Mouse (Mus musculus) layer of hippocampus, adult 9-11 months (tissue): ENCODE data around the gene Il17re.

ENCODE experiments used
- DNase-seq: peaks from one replicate; pipeline ENCODE4 v3.0.0; 2022

Il17re gene

DNA sequence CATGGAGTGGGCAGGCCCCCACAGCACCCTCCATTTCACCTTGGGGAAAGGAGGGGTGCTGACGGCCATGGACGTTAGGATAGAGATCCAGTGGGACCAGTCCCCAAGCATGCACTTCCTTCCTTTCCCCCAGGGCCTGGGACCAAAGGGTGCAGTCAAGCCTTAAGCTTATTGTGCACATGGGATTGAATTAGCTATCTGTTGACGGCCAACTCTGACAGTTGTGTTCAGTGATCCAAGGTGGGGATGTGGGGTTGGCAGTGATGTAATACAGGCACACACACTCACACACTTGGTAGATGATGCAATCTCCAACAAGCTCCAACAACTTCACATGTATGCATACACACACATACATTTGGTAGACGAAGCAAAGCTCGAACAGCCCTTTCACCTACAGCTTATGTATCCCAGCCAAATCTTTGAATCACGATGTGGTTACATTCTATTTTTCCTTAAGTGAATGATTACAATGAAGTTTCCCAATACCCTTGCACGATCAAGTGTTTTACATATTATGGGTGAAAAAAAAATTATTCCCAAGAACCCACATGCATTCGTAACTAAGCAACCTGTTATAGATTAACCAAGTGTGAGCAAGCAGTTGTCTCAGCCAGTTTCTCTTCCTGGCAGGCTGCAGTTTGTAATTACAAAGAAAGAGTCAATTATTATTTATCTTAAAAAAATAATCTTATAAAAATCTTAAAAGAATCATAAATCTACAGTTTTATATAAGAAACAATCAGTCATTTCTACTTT is 13.9 kb upstream of the Il17re start:
- no peak for DNase-seq

DNA sequence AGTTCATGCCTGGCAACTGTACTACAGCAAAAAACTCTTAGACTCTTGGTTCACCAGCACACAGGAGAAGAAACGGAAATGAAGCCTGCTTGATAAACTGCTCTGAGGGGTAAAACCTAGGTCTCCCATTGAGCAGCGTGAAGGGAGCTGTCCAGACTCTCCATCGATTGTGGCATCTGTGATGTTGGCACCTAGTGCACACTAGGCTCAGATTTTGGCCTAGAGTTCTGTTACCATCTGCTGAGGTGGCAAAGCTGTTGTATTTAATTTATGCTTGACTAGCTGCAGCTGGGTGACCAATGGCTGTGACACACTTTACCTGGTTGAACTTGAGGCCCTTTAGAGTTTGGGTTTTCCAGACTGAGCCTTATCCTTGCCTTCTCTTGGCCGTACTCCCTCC is 10.6 kb upstream of the Il17re start:
- no peak for DNase-seq

DNA sequence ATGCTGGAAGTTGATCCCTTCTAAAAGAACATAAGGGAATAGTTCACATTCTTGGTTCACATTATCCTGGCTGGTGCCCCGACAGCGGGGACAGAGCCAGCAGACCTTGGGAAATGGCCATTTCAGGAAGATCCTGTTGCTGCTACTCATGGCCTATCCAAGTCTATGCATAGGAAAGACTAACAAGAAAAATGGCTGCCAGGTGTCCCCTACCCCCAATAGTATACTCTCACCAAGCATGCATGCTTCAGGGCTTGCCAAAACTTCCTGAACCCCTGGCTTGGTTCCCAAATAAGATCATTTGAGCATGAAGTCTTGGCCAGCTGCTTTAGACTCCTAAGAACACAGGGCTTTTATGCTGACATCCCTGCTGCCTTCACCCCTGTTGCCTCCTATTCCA is 6.4 kb upstream of the Il17re start:
- DNase-seq, result no peak

DNA sequence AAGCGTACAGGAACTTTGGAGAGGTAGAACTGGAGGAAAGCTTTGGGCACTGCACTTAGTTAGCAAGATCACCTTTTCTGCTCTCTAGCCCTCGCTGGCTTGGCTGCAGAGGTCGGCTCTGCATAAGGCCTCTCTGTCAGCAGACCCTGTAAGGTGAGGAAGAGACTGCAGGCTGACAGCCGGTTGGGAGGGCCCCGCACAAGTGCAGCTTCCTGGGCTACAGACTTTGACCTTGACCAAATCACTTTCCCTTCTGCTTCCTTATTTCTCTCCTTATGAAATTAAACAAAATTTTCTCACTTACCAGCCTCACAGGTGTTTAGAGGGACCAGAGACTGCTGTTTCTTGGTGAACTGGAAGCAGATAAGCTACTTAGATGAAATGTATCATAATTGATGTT is 3.3 kb upstream of the Il17re start:
- DNase-seq, result no peak

DNA sequence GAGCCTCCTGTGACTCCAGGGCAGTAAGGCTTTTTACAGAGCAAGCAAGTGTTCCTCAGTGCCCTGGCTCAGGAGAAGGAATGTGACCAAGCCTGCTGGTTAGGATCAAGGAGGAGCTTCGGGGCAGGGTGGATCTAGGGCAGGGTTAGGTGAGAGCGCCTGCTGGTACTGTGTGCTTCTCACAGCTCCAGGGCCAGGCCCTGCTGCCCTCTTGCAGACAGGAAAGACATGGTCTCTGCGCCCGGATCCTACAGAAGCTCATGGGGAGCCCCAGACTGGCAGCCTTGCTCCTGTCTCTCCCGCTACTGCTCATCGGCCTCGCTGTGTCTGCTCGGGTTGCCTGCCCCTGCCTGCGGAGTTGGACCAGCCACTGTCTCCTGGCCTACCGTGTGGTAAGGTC is 351 bp downstream of the Il17re start:
- DNase-seq, result no peak

DNA sequence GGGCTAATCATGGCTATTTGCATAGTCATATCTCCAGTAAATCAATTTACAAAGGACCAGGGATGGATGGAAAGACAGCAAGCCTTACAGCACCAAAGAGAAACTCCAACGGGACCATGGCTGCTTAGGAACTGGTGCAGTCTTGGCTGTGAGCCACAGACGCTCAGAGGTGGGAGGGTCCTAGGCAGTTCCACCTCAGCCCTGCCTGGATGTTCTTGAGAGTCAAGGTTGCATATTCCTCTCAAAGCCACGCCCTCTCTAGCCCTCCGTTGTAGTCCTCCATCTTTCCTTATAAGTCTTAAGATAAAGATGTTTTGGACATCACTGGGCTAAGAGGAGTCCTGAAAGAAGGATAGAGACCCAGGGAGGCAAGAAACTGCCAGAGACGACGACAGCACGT is 5.8 kb downstream of the Il17re start:
- DNase-seq, result no peak

DNA sequence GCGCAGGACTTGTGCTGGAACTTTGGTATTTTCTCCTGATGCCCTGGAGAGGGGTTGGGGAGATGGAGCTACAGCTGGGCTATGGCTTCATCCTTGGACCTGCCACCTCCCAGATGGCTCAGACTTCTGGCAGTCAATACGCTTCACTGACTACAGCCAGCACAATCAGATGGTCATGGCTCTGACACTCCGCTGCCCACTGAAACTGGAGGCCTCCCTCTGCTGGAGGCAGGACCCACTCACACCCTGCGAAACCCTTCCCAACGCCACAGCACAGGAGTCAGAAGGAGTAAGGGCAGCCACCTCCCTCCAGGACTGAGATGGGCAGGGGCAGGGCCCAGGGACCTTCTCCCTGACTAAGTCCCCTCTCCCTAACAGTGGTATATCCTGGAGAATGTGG is 7.3 kb downstream of the Il17re start:
- no peak for DNase-seq

DNA sequence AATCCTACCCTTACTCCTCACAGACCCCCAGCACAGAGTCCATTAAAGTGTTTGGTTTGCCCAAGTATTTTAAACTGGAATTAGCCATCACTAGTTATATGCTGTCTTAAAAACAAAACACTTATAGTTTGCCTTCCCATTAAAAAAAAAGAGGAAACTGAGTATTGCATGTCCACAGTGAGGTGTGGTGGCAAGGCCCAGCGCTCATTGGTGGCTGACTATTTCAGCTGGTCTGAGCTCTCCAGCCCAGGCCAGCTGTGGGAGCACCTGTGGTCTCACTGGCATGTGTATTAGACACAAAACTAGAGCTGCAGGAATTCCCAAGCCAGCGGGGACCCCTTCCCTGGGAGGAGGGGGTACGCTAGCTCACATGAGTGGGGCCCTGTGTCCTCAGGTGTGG is 10.2 kb downstream of the Il17re start:
- DNase-seq, result no peak

DNA sequence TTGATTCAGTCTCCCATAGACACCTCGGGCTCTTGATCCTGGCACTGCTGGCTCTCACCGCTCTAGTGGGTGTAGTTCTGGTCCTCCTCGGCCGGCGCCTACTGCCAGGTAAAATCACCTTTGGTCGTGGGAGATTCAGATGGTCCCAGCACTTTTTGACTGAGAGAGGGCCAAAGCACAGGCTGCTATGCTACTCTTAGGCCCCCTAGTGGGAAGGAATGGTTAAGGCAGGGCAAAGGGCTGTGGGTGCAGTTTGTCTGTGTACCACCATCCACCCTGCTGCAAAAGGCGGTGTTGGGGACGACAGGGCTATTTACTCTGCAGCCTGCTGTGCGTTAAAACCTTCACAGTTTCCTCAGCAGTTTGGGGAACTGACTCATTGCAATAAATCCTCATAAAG is 10.7 kb downstream of the Il17re start:
- DNase-seq, result peak; percentile 69

DNA sequence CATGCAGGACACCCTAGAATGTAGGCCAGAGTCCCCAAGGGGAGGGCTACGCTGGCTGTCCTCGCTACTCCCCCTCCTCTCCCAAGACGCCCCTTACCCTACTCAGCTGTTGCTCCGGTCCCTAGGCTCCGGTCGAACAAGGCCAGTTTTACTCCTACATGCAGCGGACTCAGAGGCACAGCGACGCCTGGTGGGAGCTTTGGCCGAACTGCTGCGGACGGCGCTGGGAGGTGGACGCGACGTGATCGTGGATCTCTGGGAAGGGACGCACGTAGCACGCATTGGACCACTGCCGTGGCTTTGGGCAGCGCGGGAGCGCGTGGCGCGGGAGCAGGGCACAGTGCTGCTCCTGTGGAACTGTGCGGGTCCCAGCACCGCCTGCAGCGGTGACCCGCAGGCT is 11.1 kb downstream of the Il17re start:
- DNase-seq, result peak; percentile 64

DNA sequence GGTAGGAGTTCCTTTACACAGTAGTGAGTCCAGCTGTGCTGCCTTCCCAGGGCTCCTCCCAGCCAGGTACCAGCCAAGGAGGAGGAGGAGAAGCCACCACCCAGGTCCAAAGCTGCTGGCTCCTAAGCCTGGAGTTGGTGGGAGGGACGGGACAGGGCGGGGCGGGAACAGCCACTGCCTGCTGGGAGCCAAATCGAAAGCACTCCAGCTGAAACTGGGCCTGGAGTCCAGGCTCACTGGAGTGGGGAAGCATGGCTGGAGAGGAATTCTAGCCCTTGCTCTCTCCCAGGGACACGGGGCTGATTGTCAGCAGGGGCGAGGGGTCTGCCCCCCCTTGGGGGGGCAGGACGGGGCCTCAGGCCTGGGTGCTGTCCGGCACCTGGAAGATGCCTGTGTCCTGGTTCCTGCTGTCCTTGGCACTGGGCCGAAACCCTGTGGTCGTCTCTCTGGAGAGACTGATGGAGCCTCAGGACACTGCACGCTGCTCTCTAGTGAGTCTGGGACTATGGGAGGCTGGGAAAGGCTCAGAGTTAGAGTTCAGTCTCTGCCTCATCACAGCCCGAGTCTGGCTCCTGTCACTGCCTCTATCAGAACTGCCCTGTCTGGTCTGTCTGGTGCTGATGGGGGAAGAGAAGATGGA is 13.1 kb downstream of the Il17re start, which contains the start of gene Il17rc:
Il17rc (plus strand) TSS at position 131 of the 640 bp plus-strand sequence.
- DNase-seq, result no peak

DNA sequence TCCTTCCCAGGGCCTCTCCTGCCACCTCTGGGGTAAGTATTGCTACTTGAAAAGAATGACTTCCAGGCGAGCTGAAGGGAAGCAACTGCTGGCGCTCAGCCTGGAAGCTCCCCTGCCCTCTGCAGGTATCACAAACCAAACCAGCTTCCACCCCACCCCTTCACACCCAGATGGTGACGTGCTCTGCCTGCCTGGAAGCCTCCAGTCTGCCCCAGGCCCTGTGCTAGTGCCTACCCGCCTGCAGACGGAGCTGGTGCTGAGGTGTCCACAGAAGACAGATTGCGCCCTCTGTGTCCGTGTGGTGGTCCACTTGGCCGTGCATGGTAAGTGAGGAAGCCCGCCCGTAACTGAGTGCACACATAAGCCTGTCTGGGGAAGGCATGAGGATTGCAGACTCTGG is 13.8 kb downstream of the Il17re start:
- no peak for DNase-seq

DNA sequence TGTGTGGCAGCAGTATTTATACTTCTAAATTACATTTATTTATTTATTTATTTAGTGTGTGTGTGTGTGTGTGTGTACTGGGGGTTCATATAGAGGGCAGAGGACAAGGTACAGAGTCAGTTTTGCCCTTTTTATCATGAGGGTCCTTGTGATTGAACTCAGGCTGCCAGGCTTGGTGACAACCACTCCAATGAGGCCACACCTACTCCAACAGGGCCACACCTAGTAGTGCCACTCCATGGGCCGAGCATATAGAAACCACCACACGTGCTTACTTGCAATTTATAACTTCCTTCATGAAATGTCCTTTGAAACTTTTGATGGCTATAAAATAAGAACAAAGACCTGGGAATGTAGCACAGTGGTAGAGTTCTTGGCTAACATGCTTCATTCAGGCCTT is 15.0 kb downstream of the Il17re start:
- DNase-seq, result no peak

DNA sequence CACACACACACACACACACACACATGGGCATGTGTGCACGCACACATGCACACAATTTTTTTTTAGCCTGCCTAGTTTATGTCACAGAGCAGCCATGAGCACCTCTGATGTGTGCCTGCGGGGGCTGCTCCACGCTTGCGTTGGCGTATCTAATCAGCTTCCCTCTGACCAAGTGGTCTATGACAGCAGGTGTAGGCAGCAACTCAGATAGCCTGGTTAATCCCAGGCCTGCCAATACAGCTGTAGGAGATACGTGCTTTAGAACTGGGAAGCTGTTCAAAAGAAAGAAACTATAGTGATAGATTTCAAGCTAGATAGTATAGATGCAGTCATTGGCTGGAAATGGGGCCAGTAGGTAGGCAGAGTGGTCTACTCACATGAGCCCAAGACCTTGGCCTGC is 15.4 kb downstream of the Il17re start:
- DNase-seq, result no peak

DNA sequence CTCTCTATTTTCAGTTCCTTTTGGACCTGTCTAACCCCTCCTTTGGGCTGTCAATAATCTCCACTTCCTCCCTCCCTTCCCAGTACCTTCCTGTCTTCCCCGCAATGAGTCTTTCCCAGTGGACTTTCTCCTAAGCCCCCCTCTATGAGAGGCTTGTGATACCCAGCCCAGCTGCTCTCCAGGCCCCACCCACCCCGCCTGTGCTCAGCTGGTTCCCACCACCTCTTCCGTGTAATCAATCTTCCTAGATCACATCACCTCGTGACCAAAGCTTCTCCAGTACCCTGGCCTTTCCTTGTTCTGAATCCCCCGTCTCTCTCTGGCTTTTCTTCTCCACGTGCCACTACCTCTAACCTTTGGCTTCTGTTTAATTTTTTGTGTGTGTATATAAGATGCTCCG is 19.1 kb downstream of the Il17re start:
- DNase-seq, result no peak

DNA sequence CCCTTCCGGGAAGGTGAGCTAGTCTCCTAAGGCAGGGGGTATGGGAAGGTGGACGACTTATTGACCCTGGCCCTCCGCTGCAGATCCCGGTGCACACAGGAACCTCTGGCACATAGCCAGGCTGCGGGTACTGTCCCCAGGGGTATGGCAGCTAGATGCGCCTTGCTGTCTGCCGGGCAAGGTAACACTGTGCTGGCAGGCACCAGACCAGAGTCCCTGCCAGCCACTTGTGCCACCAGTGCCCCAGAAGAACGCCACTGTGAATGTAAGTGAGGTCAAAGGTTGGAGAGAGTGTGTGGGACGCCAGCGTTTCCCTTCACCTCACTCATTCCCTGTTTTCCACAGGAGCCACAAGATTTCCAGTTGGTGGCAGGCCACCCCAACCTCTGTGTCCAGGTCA is 20.6 kb downstream of the Il17re start:
- no peak for DNase-seq

DNA sequence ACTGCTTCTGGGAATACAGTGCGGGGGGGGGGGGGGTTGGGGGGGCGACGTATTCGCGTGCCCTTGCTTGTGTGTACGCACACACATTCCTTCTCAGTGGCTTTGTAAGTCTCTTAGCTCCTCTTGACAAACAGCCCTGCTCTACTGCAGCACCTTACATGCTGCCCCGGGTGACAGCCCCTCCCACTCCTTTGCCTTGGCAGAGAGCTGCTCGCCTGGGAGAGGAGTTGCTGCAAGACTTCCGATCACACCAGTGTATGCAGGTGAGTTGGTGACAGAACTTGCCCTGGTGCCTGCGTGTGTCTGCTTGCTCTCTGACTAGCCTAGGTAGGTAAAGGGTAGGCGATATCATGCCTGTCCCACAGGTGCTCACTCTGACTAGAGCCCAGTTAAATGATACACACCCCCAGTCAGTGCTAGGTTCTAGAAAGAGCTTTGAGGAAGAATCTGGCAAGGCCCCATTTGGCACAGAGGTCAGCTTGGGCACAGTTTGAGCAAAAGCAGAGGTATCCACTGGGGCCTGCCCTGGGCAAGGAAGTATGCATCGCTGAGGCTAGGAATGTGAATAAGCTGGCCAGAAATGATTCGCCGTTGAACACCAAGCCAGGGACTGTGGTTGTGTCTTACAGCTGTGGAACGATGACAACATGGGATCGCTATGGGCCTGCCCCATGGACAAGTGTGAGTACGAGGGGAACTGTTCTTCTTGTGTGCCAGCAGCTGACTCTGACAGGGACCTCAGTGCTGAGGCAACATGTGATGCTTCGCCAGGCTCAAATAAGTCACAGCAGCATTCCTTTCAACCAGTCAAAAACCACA is 22.5 kb downstream of the Il17re start:
- DNase-seq, result no peak

DNA sequence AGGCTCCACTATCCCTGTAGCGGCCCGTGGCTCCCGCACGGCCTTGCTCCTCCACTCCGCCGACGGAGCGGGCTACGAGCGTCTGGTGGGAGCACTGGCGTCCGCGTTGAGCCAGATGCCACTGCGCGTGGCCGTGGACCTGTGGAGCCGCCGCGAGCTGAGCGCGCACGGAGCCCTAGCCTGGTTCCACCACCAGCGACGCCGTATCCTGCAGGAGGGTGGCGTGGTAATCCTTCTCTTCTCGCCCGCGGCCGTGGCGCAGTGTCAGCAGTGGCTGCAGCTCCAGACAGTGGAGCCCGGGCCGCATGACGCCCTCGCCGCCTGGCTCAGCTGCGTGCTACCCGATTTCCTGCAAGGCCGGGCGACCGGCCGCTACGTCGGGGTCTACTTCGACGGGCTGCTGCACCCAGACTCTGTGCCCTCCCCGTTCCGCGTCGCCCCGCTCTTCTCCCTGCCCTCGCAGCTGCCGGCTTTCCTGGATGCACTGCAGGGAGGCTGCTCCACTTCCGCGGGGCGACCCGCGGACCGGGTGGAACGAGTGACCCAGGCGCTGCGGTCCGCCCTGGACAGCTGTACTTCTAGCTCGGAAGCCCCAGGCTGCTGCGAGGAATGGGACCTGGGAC is 24.3 kb downstream of the Il17re start:
- peak; percentile 46 for DNase-seq

DNA sequence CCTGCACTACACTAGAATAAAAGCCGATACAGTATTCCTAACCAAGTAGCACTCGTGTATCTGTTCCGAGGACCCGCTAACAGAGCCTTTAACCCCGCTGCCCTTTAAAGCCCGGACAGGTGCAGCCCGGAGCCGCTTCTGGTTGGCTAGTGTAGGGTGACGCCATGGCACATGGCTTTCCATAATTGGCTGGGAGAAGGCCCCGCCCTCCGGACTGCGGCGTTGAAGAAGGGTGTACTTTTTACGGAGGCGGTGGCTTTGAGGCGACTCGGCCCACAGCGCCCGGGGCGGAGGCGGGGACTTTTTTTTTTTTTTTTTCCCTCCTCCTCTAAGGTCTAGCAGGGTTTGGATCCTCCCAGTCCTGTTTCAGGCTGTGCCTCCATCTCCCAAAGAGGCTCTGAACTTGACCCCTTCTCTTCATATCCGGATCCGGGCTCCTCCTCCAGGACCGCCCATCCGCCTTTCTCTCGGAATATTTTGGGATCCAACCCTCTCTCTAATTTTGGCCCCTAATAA is 24.9 kb downstream of the Il17re start, which contains the start of gene Creld1:
Creld1 (plus strand) TSS at position 198 of the 516 bp plus-strand sequence.
- DNase-seq, result peak; percentile 97

DNA sequence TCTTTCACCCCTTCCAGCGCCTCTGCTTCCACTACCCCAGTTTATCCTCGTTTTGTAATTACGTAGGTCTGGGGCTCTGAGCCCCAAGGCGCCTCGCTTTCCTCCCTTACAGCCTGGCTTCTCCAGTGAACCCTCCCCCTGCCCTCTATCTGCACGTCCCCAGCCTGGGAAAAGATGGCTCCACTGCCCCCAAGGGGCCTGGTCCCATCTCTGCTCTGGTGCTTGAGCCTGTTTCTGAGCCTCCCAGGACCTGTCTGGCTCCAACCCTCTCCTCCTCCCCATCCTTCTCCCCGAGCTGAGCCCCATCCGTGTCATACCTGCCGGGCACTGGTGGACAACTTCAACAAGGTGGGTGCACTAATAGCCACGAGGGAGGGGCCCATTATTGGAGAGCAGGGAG is 25.4 kb downstream of the Il17re start:
- DNase-seq, result no peak

DNA sequence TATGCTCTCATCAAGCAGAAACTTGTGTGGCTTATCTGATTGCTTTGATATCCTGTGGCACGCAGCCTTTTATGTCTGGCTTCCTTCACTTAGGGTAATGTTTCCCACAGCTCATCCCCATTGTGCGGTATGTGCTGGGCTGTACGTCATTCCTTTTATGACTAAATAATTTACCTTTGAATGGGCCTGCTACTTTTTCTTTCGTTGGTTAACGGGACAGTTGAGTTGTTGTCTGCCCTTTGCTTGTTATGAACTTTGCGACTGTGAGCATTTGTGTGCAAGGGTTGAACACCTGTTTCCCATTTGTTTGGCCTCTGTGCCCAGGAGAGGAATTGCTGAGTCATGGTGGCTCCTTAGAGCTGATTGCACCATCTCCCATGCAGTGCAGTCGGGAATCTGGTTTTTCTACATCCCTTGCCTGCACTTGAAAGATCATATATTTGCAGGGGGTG is 28.9 kb downstream of the Il17re start:
- no peak for DNase-seq

DNA sequence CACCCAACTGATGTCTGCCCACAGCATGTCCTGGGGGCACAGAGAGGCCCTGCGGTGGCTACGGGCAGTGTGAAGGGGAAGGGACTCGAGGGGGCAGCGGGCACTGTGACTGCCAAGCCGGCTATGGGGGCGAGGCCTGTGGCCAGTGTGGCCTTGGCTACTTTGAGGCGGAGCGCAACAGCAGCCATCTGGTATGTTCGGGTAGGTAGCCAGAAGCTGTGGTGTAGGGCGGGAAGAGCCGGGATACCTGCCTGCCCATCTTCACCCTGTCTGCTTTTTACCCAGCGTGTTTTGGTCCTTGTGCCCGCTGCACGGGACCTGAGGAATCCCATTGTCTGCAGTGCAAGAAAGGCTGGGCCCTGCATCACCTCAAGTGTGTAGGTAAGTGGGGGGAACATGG is 31.1 kb downstream of the Il17re start:
- no peak for DNase-seq
